Mouse (Mus musculus) monocyte, adult 2 months (primary cell): ENCODE results near the gene Ciz1.
"Not testable (repeated sequence)": the region's sequence is repeated elsewhere in the genome, so short reads cannot be mapped to it uniquely, and the experiment has no call there.

Experiments
- DNase-seq, 2 experiments: peaks; one replicate each; pipeline ENCODE4 v3.0.0; 2022; ENCODE audit warnings: low spot score in 2 of 2, low read depth in 1 of 2

The Ciz1 gene

DNA sequence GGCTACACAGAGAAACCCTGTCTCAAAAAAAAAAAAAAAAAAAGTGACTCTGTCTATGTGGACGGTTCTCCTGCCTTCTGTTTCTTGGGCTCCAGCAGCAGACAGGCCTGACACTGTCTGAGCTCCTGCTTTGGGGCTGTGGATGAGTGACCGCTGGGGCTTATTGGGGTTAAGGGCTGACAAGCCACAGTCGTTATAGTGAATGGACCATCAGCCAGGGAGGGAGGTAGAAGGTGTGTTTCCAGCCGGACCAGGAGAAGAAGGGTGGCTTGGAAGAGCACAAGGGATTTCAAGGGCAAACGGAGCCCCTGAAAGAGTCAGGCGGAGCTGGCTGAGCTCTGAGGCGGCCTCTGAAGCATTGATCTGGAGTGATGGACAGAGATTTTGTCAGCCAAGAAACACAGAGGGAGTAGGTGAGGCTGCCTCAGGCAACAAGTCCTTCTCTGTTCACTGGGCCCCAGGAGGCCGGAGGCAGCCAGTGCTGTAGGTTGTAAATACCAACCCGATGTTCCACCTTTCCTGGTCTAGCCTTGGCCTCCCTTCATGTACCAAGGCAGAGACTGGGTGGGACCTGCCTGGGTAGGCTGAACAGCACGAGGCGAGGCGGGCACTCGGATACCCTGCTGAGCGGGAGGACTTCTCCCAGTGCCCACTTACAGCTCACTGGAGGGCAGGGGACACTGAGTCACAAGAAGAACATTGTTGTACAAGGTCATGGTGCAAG lies 7.4 kb upstream of the Ciz1 start:
- DNase-seq: no peak

DNA sequence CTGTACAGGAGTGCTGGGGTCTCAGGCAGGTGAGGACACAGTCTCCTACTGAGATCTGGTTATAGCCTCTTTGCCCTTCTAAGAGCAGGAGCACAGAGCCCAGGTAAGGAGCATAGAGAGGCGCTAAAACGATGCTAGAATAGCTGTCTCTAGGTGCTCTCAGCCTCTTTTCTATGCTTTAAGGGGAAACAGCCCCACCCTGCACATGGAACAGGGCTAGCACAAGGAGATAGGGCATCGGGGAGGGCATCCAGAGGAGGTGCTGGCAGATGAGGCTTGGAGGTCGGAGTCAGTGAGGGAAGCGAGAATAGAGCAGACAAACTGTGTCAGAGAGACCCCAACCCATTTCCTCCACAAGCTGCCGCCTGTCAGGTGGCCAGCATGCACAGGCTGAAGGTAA lies 5.1 kb upstream of the Ciz1 start:
- DNase-seq: no peak

DNA sequence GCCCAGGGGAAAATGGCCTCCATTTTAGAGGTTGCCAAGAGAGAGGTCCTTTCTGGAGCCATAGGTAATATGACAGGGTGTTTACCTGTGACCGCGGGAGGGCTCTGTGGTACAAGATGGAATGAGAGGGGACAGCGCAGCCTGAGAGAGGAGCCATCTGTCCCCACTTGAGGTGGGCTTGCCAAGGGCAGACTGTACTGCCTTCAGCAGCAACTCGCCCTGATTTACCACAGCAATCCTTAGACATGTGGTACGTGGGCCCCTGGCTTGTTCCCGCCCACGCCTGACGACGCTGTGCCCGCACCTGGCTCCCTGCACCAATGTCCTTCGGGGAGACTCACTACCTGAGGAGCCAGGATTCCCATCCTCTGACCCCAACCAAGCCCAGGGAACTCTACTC lies 3.8 kb upstream of the Ciz1 start:
- DNase-seq: no peak

DNA sequence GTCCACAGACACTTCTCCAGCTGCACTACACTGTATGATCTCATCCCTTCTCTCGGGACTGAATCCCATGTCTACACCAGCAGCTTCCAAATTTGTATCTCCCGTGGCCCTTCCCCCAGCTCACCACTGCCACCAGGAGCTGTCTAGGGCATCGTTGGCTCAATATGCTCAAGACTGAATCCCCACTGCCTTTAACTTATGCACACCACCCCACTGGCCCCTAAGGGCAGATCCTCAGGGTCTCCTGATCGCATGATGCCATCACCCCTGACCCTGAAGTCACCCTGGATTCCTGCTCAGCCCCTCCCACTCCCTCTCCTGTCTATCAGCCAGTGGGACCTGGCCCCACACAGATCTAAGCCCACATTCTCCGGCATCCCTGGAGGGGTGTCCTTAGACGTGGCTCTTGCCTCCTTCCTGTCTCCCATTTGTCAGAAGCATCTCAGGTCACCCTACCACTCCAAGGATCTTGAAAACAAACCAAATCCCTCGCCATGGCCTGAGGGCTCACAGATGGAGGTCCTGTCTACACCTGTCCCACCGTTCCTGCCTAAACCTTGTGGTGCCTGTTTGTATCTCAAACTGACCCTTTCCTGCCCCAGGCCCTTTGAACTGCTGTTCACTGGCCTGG lies 2.4 kb upstream of the Ciz1 start:
- no peak for DNase-seq

DNA sequence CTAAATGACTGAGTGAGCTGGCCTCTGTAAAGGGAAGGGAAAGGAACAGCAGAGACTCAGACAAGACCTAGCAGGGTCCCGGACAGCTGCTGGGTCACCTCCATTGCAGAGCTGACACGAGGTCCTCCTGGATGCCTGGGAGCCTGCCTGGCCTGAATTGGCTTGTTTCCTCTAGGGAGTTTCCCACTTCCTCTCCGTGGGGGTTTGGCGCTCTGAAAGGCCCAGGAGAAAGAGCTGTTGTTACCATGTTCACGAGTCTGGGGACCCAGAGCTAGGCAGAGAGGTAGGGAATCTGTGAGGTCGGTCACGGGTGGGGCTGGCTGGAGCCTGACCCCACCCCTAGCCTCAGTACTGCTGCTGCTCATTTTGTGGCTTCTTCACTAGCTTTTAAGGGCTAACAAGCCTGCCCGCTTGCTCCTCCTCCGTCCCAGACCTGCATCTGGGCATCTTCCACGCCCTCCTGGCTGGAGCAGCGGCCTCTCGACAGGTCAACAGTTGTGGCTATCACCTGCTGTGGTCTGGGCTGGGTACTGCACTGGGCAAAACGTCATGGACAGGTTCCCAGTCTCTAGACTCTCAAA lies 1.6 kb upstream of the Ciz1 start:
- no peak for DNase-seq

DNA sequence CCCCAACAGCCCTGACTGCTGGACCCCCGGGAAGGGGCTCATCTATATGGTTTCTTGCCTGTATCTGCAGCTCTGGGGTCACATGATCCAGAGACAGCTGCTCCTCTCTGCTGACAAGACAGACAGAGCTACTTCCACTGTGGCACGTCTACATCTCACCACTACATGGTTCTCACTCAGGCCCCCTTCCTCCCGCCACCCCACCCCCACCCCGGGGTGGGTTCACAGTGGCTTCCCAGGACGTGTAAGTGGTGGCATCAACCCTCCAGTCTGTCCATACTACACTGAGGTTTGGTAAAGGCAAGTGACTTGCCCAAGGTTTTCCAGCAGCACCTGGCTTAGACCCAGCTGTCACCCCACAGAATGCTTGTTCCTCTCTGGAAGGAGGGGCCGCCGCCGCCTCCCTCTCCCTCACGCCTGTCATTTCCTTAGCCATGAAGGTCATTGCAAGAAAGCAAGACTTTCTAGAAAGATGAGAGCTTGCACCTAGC lies 611 bp upstream of the Ciz1 start:
- no peak for DNase-seq

DNA sequence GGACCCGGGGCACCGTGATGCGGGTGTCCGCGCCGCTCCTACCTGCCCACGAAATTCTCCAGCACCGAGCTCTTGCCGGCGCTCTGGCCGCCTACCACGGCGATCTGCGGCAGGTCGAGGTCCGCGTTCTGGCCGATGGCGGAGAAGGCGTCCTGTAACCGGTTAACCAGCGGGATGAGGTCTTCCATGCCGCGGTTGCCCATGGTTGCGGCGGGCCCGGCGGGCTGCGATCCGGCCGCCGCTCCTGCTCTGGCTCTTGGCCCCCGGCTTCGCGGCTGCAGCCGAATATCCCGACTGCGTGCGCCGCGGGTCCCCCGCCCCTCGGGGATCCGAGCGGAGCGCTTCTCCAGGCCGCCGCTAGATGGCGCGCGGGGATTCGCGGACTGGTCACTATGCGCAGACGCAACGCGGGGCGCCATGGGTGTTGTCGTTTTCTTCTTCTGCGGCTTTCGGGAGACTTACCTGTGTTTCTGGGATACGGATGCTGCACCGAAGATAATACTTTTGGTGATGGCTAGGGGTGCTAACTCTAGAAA lies 948 bp downstream of the Ciz1 start, which contains the start of gene Dnm1:
Dnm1 (minus strand) TSS at position 332 of the 536 bp plus-strand sequence.
- DNase-seq: peak; percentile 45 to 80

DNA sequence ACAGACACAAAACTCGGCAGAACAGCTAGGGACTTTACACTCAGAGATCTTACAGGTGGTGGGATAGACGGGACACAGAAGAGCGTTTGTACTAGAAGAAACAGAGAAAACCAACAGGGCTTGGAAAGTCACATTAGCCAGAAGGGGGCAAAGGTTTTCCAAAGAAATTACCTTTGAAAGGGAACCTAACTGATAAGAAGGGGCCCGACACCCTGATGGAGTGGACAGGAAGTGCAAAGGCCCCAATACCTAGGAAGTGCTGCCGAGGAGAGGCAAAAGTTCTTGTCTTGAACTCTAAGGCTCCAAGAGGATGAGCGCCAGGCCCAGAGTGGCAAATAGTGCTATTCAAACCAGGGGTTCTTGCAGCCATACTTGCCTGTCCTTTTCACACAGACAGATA lies 1.7 kb downstream of the Ciz1 start:
- DNase-seq: no peak

DNA sequence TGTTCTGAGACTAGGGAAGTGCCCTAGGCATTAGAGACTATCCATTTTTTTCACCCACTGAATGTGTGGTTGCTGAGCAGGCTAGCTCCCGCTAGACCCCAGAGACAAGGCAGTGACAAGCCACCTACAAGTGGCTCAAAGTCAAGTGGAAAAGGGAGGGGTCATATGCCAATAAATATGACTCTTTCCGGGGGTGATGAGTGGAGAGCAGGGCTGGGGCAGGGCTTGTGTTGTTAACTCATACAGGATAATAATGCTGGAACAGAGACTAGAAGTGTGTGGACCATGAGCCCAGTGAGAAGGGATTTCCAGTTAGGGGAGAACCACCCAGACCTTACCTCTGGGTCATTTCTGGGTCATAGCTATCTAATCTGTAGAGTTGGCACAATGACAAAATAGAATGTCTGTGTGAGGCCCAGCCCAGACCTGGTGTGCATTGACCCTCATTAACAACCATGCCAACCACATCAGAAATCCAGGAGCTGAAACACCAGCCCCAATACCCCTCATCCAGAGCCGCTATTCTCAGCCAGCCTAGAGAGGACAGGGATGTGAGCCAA lies 2.3 kb downstream of the Ciz1 start:
- no peak for DNase-seq

DNA sequence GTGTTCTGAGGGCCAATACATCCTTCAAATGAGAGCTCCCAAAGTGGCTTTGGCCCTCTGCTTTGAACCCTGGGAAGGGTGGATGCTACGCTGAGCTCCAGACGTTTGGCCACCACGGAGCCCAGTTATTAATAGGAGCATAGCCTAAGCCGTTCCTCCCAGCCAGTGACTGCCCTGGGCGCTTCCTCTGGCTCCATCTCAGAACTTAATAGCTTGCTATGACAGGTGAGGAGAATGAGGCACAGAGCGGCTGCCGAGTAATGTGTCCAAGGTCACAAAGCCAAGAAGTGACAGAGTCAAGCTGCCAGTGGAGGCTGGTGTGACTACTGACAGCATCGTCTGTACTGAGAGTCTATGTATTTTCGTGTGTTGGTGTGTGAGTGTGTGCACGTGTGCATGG lies 4.1 kb downstream of the Ciz1 start:
- DNase-seq: no peak

DNA sequence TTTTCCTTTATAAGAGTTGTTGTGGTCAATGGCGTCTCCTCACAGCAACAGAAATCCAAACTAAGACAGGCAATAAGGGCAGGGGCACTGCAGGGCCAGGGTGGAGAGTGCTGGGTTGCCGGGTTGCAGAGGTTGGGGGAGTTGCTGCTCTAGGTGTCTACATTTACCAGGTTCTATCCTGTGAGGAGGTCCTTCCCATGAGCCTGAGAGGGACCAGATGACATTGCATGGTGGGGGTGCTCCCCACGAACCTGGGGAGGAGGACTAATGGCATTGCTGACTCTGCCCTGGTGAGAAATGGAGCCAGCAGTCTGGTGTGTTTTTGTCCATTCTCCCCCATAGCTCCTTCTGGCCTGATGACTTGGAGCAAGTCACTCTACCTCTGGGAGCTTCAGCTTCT lies 5.6 kb downstream of the Ciz1 start:
- no peak for DNase-seq

DNA sequence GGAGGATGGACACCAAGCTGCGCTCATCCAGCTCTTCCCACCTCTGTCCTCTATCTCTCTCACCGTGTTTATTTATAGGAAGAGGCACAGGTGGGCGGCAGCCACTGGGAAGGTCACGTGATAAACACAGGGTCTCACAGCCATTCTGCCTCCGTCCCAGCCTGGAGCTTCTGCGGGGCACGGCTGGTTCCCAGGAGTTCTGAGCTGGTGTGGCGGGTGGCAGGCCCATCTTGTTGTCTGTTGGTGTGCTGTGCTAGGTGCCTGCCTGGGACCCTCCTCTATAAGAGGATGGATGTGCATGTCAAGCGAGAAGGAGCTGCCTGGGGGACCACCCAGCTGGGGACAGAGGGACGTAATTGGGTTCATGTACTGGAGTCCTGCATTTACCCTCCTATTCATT lies 6.3 kb downstream of the Ciz1 start:
- no peak for DNase-seq

DNA sequence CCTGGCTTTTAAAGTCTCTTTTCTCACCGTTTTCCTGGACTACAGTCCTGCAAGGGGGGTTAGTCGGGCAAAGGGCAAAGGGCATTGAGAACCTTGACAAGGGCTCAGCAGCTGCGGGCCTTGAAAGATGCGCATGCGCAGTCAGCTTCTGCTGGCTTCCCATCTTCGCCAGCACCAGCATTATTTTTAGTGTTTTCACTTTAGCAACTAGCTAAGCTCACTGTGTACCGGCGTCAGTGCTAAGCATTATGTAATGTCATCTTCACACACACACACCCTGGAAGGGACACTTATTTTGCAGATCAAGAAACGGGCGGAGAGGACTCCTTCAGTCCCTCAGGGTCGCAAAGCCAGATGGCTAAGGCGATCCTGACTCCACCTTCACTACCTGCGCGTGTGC lies 8.6 kb downstream of the Ciz1 start:
- no peak for DNase-seq

DNA sequence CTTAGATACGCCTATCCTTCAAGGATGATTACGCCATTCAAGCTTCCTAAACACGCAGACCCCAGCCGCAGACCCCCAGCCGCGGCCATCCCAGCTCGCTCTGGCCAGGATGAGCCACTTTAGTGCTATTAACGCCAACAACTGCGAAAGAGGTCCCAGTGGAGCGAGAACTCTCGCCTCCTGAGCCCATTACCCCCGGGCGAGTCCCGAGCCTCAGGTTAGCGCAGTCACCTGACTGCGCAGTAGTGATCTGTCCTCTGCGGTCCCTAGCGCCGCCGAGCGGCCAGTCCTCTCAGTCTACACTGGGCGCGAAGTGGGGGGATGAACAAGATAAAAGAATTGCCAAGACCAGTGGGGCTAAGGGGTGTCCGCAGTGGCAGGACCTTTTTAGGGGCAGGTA lies 9.3 kb downstream of the Ciz1 start:
- peak in 1 of 2 experiments; percentile 46 for DNase-seq

DNA sequence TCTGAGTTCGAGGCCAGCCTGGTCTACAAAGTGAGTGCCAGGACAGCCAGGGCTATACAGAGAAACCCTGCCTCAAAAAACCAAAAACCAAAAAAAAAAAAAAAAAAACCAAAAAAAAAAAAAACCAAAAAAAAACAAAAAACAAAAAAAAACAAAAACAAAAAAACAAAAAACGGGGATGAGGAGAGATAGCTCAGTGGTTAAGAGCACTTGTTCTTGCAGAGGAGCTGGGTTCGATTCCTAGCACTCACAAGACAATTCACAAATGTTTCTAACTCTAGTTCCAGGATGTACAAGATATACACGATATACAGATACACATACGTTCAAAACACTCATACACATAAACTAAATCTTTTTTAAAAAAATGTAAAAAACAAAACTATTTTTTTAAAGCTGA lies 10.1 kb downstream of the Ciz1 start:
- not testable (repeated sequence) for DNase-seq

DNA sequence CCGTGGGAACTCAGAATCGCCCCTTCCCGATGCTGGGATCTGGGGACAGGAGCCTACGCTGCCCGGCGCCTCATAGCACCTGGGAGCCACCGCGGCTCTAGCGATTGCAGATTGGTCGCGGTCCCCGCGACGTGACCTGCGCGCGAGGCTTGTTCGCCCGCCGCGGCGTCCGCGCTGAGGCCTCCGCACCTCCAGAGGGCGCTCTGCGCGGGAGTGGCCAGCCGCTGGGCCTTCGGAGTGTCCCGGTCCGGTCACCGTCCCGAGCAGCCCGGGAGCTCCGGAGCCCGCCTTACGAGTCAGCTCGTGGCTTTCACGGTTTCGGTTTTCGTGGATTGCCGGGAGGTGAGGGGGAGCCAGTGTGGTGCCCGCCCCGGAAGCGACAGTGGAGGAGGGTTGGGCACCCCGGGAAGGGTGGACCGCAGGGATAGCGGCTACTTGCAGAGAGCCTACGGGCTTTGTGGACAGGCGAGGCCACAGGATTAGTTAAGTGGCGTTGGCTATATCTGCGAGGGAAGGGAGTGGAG lies 10.8 kb downstream of the Ciz1 start:
- DNase-seq: peak; percentile 70 to 86

DNA sequence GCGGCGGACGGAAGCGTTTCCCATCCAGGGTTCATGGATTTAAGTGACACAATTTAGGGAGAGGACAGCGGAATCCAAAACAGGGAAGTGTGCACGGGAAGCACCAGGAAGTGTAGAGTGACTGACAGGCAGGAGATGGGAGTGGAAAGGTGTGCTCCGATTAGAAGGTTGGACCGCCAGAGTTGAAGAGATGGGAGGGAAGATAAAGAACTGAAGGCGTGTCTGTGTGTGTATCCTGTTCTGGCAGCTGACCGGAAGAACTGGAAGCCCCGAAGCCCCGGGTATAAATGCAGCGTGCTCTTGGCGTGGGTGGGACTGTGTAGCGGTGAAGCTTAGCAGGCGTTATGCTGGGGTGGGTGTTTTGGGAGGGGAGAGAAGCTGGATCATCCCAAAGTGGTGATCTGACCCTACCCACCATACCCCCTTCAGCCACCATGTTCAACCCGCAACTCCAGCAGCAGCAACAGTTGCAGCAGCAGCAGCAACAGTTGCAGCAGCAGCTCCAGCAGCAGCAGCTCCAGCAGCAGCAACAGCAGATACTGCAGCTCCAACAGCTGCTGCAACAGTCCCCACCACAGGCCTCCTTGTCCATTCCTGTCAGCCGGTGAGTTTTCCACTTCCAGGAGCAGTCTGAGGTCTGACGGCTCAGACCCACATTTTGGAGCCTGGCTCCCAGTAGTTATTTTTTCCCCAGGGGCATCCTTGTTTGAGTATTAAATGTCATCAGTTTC lies 11.4 kb downstream of the Ciz1 start:
- DNase-seq: no peak

DNA sequence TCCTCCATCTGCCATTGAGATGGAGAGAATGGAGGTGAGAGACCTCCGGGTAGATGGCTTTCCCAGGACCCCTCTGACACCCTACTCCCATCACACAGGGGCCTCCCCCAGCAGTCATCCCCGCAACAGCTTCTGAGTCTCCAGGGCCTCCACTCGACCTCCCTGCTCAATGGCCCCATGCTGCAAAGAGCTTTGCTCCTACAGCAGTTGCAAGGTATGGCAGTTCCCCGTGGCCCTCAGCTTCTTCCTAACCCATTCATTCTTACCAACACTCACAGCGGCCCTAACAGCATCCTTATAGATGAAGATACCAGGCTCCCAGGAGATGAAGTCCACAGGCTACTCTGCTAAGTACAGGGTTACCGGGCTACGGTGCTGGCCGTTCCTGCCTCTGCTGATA lies 12.0 kb downstream of the Ciz1 start:
- DNase-seq: no peak

DNA sequence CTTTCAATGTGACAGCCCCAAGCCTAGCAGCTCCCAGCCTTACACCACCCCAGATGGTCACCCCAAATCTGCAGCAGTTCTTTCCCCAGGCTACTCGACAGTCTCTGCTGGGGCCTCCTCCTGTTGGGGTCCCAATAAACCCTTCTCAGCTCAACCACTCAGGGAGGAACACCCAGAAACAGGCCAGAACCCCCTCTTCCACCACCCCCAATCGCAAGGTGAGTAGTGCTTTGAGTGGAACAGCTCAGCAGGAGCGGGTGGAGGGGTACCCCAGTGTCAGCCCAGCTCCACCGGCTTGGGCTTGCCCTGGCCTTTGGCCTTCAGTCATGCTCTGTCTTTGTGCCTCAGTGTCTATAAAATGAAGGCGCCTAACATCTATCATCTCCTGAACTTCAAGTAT lies 15.2 kb downstream of the Ciz1 start:
- no peak for DNase-seq

DNA sequence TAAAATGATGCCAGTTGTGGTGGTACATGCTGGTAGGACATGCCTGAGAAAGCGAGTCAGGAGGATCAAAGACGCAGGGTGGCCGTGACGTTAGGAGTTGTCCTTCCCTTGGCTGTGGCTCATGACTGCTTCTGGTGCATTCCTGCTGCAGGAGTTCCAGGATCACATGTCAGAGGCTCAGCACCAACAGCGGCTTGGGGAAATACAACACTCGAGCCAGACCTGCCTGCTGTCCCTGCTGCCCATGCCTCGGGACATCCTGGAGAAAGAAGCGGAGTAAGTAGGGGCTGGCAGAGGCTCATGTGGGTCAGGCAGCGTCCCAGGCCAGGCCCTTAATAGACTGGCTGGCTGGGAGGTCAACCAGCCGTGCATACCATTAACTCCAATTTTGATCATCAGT lies 22.1 kb downstream of the Ciz1 start:
- no peak for DNase-seq

DNA sequence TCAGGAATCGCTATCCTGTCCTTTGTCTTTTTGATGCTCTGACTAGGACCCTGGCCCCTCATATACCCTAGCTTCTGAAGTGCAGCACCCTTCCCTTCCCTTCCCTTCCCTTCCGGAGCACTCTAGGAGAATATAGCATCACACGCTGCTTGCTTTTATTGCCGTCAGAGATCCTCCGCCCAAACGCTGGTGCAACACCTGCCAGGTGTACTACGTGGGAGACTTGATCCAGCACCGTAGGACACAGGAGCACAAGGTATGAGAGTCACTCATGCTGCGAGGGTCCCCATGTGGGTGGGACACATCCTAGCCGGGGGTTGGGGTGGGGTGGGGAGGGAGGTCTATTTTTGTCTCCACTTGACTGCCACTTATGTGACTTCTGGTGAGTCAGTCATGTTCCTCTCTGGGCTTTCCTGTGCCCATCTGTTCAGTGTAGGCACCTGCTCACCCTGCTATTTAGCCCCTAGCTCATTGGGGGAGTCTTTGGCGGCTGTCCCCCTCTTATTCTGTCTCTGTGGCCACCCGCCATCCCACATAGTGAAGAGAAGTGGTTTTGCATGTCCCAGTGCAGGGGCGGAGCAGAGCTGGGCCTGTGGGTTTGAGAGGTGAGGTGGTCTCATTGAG lies 23.3 kb downstream of the Ciz1 start:
- DNase-seq: no peak
